In genomic region chr4:5181591-5181990, GRCm38 (mm10) we compare ENCODE assay signal across 22 mouse cellular contexts.
DNase-seq lines count a peak whose midpoint lies in the region; ATAC-seq and TF ChIP-seq lines count a peak whose summit lies in the region.
"Had no signal": no experiment of that assay in that cellular context is flagged by ENCODE, and none has a peak within 500 bp of the region (broad histone marks: within the 10 kb centered on the region; RNA-seq: fewer than 3 reads in every experiment).

No protein-coding gene starts in this region.

- ATAC-seq in forebrain, postnatal 0 days = peak; percentile 66; the same call in 1 of the 2 replicates
- ATAC-seq in forebrain, embryonic 12.5 days (ENCODE audit: low FRiP score) = no peak
- peak; percentile 64; the same call in 1 of the 2 replicates for ATAC-seq in frontal cortex, adult (ENCODE audit: low TSS enrichment)
- ATAC-seq in heart, embryonic 12.5 days (ENCODE audit: insufficient number of reproducible peaks, low FRiP score) = no peak
- ATAC-seq: activated CD4-positive, CD25-positive, alpha-beta regulatory T cell, adult 4 months; CD4-positive, CD25-positive, alpha-beta regulatory T cell, adult 4 months; Patski had no signal

- WGBS in forebrain, postnatal 0 days = 71% methylated on average over 1 of the region's 1 CpGs
- 81% methylated on average over 1 of the region's 1 CpGs for WGBS in forebrain, embryonic 12.5 days
- 66% methylated on average over 1 of the region's 1 CpGs for WGBS in heart, embryonic 12.5 days

- no peaks in the 10 kb centered on the region for H3K27me3 ChIP-seq in forebrain, postnatal 0 days (ENCODE audit: insufficient read depth, low read length)
- no peaks in the 10 kb centered on the region for H3K27me3 ChIP-seq in forebrain, embryonic 12.5 days
- no peaks in the 10 kb centered on the region for H3K27me3 ChIP-seq in heart, embryonic 12.5 days (replicated peaks)
- H3K27me3 ChIP-seq: CH12.LX, Patski had no signal

- no peak overlapping the region for H3K4me2 ChIP-seq in forebrain, postnatal 0 days (ENCODE audit: low read depth)
- no peak overlapping the region for H3K4me2 ChIP-seq in forebrain, embryonic 12.5 days
- H3K4me2 ChIP-seq in heart, embryonic 12.5 days = no peak overlapping the region

- DNase-seq in forebrain, postnatal 0 days = peak; percentile 6
- DNase-seq in frontal cortex, postnatal 25 days (ENCODE audit: low spot score in 2 of 2) = no peak
- peak; percentile 23 for DNase-seq in brain, adult 2 months (ENCODE audit: low read depth, low spot score)
- DNase-seq: adrenal gland, adult 2 months; adrenal gland, adult 8-10 months; adrenal gland, postnatal 10 days; adrenal gland, postnatal 14 days; adrenal gland, postnatal 25 days; adrenal gland, postnatal 36 days; B cell, adult 2 months; cerebellum, adult 11 months; cerebellum, adult 11-12 months; cerebellum, adult 18-20 months; cerebellum, adult 2 months had no signal

- no peaks in the 10 kb centered on the region for H3K36me3 ChIP-seq in forebrain, postnatal 0 days (ENCODE audit: insufficient read depth)
- H3K36me3 ChIP-seq in forebrain, embryonic 12.5 days (replicated peaks) = no peaks in the 10 kb centered on the region
- no peaks in the 10 kb centered on the region for H3K36me3 ChIP-seq in heart, embryonic 12.5 days
- H3K36me3 ChIP-seq: G1E had no signal

- H3K4me3 ChIP-seq in forebrain, postnatal 0 days (ENCODE audit: low read depth, low read length) = no peak overlapping the region
- no peak overlapping the region for H3K4me3 ChIP-seq in forebrain, embryonic 12.5 days (replicated peaks)
- H3K4me3 ChIP-seq in heart, embryonic 12.5 days = no peak overlapping the region

- H3K9ac ChIP-seq in forebrain, postnatal 0 days = no peak overlapping the region
- no peak overlapping the region for H3K9ac ChIP-seq in forebrain, embryonic 12.5 days
- H3K9ac ChIP-seq in heart, embryonic 12.5 days = no peak overlapping the region

- TF ChIP-seq CTCF in forebrain, postnatal 0 days (IDR thresholded peaks at IDR 0.05; ENCODE audit: low read depth) = no peak

- no peaks in the 10 kb centered on the region for H3K9me3 ChIP-seq in forebrain, postnatal 0 days (ENCODE audit: low read length)
- no peaks in the 10 kb centered on the region for H3K9me3 ChIP-seq in forebrain, embryonic 12.5 days
- H3K9me3 ChIP-seq in heart, embryonic 12.5 days (replicated peaks) = no peaks in the 10 kb centered on the region
- H3K9me3 ChIP-seq: G1E had no signal

- H3K4me1 ChIP-seq in forebrain, postnatal 0 days (ENCODE audit: insufficient read depth) = peaks cover 3% of the 10 kb centered on the region; the same call in 1 of the 2 replicates
- 0 out of 2 replicates have a peak, but pooled peaks cover 6% of the 10 kb centered on the region for H3K4me1 ChIP-seq in forebrain, embryonic 12.5 days
- H3K4me1 ChIP-seq in heart, embryonic 12.5 days (replicated peaks) = no peaks in the 10 kb centered on the region

- H3K27ac ChIP-seq in forebrain, postnatal 0 days (ENCODE audit: low read depth, low read length) = no peak overlapping the region
- H3K27ac ChIP-seq in forebrain, embryonic 12.5 days = no peak overlapping the region
- H3K27ac ChIP-seq in heart, embryonic 12.5 days (ENCODE audit: poor library complexity, severe bottlenecking) = no peak overlapping the region

Comparison
In these comparisons a context has a peak if more than half of its experiments do, and no peak if none do; other contexts are left out.
1. ATAC-seq: peak in forebrain, postnatal 0 days (single experiment) and frontal cortex, adult (single experiment); none in forebrain, embryonic 12.5 days (single experiment) and heart, embryonic 12.5 days (single experiment).
2. DNase-seq: peak in forebrain, postnatal 0 days (single experiment) and brain, adult 2 months (single experiment); none in frontal cortex, postnatal 25 days (0 of 2).